Mouse (Mus musculus) brain, adult 2 months (tissue): Measurements from ENCODE around the gene Lig4.
A peak's percentile ranks its signal among the peaks of the same experiment; 100 is the strongest.

Experiments used
- DNase-seq: peaks from one replicate; pipeline ENCODE4 v3.0.0; 2011; ENCODE audit warnings: low read depth, low spot score

Gene Lig4

DNA sequence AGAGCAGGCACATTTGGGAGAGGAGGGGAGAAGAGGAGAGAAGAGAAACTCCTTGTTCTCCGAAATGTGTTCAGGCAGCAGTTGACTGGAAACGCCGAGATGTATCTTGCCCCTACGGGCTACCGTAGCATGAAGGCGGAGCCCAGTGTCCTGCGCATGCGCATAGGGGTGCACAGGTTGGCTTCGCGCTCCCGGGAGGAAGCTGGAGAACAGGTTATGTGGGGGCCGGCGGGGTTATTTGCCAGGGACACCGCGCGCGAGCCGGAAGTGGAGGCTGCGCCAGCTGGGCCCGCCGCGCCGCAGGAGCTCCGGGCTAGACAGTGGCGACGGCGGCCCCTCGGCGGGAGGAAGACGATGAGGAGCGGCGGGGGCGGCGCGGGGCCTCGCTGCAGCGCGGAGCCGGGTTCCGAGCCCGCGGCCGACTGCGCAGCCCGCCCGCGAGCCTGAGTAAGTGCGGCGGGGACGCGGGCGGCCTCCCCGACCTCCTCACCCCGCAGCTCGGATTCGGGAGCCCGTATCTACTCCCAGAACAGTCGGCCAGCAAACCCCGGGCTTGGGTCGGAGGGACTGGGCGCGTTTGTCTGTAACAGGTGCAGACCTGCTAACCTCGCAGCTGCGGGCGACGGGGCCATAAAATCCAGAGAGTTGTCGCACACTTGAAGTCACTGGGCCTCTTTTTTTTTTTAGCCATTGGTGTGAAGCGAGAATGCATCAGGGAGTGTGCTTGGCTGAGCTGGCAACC, at the start of gene Lig4, which contains the start of gene Abhd13:
Lig4 (minus strand) TSS at position 114 of the 742 bp plus-strand sequence.
Abhd13 (plus strand) TSS at position 135 of the 742 bp plus-strand sequence.
- DNase-seq, result peak; percentile 99

DNA sequence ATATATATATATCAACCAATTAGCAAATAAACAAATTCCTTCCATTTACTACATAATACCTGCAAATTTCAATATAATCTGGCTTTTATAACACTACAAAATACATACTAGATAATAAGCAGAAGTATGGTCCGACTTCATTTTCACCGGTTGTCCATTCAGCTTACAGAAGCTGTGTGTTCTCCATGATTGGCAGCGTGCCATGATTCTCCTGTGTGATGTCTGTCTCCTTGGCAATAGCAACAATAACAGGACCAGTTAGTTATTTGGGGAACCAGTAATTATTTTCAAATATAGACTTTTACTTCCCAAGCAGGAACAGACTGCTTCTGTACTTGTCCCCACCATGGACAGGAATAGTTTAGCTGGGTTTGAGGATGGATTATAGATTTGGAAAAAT, 39.7 kb upstream of the Lig4 start:
- DNase-seq, result peak; percentile 69

DNA sequence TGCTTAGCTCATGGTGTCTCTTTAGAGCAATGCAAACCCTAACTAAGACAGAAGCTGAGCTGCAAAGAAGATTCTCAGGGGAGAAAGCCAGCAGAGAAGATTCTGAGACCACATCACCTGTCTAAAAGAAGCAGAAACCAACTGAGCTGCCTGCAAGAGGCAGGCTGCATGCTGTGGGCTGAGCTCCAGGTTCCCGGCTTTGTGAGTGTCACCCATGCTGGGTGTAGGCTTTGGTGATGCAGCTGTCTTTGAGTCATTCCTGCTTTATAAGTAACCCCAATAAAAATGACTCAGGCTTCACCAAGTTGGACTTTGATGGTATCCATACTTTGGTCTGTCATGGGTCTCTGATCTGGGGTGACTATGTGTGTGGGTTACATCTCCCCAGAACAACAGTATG, 38.8 kb upstream of the Lig4 start:
- DNase-seq, result peak; percentile 56

DNA sequence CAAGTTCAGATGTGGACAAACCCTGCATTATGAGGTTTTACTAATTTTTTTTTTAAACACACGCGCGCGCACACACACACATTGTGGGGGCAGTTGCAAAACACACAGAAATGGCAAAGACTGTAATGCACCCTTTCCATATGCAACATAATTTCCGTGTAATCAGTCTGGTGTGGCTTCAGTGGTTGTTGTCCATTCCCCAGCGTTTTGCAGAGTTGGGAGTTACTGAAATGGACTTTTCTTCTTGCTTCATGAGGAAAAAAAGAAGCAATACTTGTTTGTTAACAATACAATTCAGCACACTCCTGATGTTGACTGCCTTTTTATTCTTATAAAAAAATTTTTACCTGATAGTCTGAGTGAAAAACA, 30.2 kb upstream of the Lig4 start:
- no peak for DNase-seq

DNA sequence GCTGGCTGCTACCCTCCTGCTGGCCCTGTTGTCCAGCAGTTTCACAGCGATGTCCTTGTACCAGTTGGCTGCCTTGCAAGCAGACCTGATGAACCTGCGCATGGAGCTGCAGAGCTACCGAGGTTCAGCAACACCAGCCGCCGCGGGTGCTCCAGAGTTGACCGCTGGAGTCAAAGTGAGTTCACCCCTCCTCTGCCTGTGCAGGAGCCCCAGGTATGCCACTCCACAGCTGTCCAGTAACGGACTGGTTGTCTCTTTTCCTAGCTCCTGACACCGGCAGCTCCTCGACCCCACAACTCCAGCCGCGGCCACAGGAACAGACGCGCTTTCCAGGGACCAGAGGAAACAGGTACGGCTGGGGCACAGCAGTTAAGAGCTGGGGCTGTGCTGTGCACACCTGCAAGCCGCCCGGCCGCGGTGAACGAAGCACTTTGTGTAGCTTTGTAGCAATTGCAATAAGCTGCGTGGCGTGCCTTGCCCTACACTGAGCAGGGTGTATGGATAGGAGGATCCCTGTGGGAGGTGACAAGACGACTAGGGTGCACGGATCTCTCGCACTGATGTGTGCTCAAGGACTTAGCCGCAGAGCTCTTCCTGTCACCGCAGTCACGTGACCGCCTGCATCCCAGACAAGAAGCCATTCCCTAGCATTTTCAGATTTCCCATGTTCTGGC, 29.6 kb upstream of the Lig4 start:
- DNase-seq, result peak; percentile 83

DNA sequence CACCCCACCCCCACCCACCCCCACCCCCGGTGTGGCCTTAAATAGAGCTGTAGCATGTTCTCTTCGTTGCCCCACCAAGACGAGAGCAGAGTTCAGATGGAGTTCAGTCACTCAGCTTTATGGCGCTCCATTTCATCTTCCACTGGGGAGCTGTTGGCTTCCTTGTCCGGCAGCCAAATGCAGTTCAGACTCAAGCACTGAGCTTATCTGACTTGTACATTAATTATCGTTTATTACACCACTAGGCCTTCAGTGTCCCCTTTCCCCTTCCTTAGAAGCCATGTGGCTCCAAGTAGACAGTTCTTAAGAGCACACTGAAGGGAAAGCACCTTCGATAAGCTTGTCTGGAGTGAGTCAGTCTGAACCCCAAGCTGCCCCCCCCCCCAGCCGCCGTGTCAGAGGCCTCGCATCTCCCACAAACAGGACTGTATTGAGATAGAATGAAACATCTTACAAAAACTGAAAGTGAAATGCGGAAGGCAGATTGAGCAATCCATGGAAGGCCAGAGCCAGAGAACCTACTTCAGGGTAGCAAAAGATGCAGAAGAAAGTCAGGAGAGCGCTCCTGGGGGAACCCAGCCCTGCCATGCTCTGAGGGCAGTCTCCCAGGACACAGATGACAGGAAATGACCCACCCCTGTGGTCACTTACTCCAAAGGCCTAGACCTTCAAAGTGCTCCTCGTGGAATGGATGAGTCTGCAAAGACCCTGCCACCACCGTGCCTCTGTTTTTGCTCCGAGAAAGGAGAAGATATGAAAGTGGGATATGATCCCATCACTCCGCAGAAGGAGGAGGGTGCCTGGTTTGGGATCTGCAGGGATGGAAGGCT, 28.9 kb upstream of the Lig4 start, which contains the start of gene Tnfsf13b:
Tnfsf13b (plus strand) TSS at position 312 of the 830 bp plus-strand sequence.
- DNase-seq, result peak; percentile 28

DNA sequence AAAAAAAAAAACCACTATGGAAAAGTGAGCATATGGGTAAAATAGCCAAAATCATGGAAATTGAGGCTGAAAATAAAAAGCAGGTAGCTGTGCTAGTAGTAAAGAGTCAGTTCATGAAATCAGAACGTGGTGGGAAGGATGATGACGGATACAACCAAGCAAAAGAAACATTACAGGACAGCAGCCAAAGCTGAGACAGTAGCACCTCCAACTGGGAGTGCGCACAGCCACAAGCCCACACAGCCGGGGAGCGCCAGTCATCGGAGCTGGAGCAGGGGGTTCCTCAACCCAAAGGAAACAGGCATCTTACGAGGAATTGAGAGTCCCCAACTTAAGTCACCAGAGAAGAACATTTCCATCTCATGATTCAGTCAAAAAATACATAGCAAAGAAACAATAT, 26.6 kb upstream of the Lig4 start:
- peak; percentile 34 for DNase-seq

DNA sequence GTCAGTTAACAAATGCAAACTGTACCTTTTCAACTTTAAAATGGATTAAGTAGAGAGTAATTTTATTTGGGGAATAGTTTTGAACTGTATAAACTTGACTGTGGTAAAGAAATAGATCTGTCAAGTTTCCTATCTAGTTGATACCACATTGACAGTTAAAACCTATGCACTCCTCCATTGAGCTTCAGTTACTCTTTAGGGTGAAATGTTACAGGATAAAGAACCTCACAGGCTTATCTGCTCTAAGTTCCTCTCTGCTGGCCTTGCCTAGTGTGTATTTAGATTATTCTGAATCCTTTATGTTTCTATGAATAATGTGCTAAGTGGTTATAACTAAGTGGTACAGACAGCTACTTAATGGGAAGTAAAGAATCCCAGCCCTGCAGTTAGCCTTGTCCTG, 2.7 kb upstream of the Lig4 start:
- no peak for DNase-seq

DNA sequence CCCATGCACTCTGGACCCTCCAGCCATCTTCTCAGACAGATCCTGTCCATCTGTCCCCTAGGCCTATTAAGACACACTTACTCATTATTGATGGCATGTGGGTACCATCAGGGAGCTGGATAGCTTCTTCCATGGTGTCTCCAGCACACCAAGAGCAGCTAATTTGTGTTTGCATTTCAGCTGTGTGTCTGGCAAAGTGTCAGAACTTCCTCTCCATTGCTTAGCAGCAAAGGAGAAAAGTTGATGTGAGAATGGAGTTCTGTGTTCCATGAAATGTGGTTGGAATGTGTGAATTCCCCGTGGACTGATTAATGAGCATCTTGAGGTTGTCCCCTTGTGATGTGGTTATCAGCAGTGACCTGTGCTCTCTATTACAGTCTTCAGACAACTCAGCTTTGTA, 2.3 kb upstream of the Lig4 start:
- no peak for DNase-seq

DNA sequence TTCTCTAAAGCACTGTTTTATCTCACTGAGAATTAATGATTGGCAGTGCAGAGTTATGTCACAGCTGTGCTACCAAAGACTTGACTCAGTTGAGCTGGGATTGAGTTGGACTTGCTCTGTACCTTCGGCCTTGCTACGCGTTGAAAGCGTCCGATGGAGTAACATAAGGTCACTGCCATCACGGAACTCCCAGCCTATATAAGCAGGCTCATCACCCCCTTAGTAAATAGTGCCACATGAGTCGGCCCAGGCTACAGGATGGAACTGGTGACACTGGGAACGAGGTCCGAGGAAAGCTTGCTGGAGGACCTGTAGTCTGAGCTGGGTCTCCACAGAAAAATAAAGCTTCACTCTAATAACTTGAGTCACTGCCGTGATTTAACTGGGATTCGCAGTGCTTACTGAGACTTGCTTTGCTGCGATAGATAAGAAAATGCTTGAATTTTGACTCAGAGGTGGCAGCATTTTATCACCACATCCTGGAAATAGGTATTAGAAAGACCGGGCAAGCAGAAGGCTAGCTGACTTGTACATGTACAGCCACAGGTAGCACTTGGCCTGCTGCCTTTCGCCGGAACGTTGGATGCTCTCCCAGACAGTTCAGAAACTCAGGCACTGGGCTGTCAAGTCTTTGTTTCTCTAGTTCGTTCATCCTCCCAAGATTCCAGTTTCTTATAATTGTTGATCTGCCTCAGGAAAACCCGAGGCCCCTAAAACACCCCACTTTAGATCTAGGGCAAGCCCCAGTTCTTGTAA, 1.2 kb upstream of the Lig4 start:
- DNase-seq, result peak; percentile 37

DNA sequence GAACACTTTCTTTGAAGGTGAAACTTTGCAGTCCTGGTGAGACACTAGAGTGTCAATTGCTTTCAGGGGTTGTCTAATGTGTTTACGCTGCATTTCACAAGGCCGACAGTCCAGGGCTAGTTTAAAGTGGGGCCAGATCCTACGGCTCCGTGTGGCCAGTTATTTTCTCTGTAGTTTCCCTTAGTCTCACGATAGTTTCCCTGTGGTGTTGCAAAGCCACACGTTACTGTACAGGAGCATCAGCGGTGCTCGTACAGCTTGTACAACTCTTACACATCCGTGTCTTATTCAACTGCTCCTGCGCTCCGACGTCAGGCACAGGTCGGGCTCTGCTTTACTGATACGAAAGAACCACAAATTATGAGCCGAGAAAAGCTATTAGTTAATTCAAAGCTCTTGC, 470 bp downstream of the Lig4 start:
- DNase-seq, result no peak

DNA sequence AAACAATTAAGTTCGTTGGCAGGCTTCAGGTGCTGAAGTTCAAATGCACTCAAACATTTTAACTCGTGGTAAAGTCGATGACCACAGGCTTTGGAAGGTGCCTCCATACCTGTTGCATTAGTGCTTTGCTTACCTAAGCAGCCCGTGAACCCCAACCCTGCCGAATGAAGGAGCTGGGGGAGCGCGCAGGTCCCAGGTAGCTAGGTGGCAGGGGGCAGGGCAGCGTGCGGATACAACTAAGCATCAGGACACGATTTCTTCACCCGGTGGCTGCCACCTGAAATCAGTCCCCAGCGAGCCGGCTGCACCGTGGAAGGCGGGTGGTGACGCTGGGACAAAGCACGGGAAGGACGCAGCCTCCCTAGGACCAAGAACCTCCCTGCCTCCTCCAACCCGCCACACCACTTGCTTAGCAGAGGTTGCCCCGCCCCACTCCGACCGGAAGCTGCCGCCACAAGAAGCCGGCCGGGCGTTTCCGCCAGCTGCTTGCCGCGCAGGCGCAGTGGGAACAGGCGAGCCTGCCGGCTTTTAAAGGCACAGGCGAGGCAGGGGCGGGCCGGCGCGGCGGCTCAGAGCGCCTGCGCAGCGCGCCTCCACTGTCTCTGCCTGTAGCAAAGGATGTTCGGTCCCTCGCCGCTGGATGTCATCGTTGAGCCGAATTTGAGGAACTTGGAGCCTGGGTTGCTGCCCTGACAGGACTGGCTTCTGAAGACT, 1.4 kb downstream of the Lig4 start:
- peak; percentile 99 for DNase-seq

DNA sequence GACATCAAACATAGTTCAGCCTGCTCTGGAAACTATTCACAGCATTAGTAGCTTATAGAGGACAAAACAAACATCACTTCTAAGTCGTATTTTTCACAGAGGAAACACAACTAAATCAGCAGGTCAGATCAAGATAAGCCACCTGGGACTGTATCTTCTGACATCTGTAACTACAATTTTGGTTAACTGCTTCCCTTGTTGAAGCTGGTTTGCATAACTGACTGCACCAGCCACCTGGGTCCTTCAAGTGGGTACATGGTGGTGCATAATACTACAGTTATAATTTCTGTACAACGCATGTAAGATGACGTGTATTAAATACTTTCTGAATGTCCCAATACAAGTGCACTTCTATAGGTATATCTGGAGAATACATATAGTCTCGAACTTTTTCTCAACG, 2.2 kb downstream of the Lig4 start:
- DNase-seq, result no peak

DNA sequence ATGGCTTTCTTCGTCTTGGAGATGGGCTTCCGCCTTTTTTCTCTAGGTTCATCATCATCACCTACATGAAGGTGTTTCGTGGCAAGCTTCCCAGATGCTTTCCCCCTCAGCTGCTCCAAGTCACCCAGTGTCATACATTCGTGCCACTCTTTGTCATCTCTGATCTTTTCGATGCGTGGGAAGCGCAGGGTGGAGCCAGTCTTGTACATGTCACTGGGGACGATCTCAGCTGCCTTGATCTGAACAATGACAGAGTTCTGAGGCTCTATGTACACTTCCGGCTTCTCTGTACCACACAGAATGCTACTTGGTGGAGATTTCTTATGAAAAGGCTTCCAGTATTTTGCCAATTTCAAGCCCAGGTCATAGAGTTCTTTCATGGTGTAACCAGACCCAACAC, 5.6 kb downstream of the Lig4 start:
- no peak for DNase-seq

DNA sequence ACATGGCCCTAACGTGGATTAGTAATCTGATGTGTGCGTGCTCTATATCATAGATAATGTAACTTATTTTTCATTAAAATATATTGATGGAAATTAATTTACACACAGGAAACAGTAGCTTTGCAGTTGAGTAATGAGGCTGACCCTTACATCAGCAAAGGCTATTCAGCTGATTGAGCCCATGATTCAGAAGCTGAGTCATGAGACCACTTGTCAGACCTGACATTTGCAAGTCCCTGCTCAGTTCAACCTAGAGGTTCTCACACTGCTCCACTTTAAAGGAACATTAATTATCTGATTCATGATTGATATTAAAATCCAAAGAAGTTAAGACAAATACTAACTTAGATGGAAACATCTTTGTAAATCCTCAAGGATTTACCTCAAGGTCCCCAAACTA, 17.6 kb downstream of the Lig4 start:
- no peak for DNase-seq

DNA sequence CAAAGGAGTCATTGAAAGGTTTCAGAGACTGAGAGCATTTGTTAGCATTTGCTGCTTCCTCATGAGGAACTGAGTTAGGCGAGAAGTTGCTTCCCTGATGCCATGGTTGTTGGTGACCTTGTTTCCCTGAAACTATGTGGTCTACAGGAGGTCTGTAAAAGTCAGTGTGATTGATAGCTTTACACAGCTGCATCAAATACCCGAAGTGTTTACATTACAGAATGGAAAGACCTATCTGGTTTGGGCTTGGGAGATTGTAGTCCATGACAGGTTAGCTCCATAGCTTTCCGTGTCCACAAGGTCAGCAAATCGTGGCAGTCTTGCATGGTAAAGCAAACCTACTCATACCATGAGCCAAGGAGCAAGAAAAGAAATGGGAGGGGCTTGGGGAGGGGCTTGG, 19.1 kb downstream of the Lig4 start:
- no peak for DNase-seq

DNA sequence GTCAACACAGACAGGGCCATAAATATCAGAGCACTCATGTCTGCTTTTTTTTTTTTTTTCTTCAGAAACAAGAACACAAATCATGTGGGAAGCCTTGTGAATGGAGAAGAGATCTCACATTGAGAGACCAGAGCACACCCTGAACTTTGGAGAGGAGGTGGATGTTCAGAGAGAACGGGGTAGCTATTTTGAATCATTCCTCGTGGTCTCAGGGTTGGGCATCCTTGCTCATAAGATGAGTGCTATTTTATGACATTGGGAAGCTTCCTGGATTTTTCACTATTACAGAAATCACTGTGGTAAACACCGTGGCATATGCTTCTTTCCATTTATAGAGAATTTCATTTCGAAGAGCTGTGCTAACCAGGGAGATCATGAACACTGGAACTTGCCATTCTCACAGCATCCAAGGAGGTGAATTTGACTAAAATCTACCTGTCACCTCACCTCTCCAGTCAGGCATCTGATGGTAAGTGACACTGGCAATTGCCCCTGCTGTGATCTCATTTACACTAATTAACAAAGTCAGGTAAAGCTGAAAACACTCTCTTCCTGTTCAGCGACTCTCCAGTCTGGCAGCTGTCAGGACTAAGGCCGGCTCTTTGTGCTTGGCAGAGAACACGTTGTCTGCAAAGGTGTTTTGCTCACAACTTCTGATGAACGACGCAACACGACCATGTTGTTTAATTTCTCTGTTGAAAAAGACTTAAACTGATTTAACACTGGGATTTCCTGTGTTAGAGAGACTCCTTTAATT, 28.2 kb downstream of the Lig4 start:
- peak; percentile 55 for DNase-seq

DNA sequence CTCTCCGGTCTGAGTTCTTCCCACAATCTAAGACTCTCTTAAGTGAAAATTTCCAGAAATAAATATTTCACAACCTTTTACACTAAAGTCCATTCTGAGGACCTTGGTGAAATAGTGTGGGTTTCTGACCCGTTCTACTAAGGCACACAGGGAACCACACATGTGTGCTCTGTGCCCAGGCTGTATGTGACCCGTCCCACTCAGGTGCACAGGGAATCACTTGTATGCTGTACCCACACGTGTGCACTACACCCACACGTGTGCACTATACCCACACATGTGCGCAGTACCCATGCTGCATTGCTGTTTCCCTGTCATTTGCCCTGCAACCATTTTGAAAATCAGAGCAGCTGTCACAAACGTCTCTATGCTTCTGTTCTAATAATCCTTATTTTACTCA, 41.9 kb downstream of the Lig4 start:
- no peak for DNase-seq

DNA sequence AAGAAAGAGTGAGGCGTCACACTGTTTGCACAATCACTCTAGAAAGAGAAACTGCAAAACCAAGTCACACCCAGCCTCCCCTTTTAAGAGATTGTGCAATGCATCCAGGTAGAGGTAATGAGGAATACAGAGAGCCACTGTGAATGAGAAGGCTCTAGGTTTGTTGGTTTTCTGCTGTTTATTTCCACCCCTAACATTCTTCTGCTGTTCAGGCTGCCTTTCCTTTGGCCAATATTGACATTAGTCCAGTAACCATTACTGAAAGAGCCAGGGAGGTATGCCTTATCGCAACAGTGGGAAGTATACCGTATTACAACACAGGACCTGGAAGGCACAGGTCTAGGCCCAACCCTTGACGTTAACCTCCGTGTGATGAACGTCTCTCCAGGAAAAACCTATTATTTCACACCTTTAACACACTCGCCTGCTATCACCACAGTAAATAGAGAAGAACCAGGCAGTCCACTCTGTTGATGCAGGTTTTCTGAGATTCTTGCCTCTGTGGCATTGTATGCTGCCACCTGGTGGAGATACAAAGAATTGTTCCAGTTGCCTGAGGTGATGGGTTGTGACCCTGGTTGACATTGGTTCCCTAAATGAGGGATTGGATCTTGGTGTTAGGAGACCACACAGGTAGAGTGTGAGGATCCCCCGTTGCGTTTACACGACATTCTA, 42.5 kb downstream of the Lig4 start:
- peak; percentile 68 for DNase-seq

DNA sequence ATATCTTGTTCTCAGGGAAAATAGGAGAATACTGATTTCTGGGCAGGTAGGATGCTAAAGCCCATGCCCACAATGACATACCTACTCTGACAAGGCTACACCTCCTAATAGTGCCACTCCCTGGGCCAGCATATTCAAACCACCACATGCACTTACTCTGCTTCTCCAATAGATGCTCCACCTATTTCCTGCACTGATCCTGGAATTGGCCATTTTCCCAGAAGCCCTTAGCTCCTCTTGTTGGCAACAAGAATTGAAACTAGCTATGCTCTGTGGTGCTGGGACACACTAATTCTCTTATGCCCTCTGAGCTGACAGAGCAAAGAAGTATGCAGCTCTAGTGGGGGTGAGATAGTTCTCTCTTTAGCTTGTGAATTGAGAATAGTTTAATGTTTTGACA, 44.8 kb downstream of the Lig4 start:
- DNase-seq, result peak; percentile 23
